Mouse (Mus musculus) hindbrain, postnatal 0 days (tissue): Measurements from ENCODE around the gene Ets1. TPM values are rescaled to one million over a fixed set of nuclear protein-coding genes. Genes with fewer than 3 reads are reported as not detected.

Experiments
- ATAC-seq: fragments of 200-750 bp; cut with Nextera tagmentation; 2 replicates; pipeline ENCODE4 v1.8.0; 2017; ENCODE audit warnings: mild to moderate bottlenecking, moderate TSS enrichment, moderate library complexity
- DNase-seq: peaks from one replicate; pipeline ENCODE4 v3.0.0-alpha.2; 2015; ENCODE audit warnings: low spot score
- H3K27ac ChIP-seq: fragments of 300-500 bp; sonication (generic); 2 replicates; pipeline ENCODE4 v1.5.1; 2014; ENCODE audit warnings: mild to moderate bottlenecking
- H3K27me3 ChIP-seq: fragments of 300-500 bp; sonication (generic); 2 replicates; pipeline ENCODE4 v1.6.1; 2014; ENCODE audit warnings: low read length, mixed read lengths; ENCODE audit not compliant: insufficient read depth
- H3K36me3 ChIP-seq: fragments of 300-500 bp; sonication (generic); 2 replicates; pipeline ENCODE4 v1.6.1; 2014; ENCODE audit warnings: low read length, mixed read lengths; ENCODE audit not compliant: insufficient read depth
- H3K4me1 ChIP-seq: fragments of 300-500 bp; sonication (generic); 2 replicates; pipeline ENCODE4 v1.6.1; 2014; ENCODE audit warnings: antibody characterized with exemption, low read length, mixed read lengths; ENCODE audit not compliant: insufficient read depth
- H3K4me2 ChIP-seq: fragments of 300-500 bp; sonication (generic); 2 replicates; pipeline ENCODE4 v1.6.1; 2014; ENCODE audit warnings: low read depth, mild to moderate bottlenecking, low read length, moderate library complexity, mixed read lengths
- H3K4me3 ChIP-seq: fragments of 300-500 bp; sonication (generic); 2 replicates; pipeline ENCODE4 v1.5.1; 2014; ENCODE audit warnings: low read length
- H3K9ac ChIP-seq: fragments of 300-500 bp; sonication (generic); replicated peaks from 2 replicates; pipeline ENCODE4 v1.6.1; 2014; ENCODE audit warnings: mild to moderate bottlenecking, low read length, moderate library complexity, mixed read lengths
- H3K9me3 ChIP-seq: fragments of 300-500 bp; sonication (generic); 2 replicates; pipeline ENCODE4 v1.6.1; 2016; ENCODE audit warnings: low read length, mixed read lengths
- CTCF ChIP-seq: IDR thresholded peaks from 2 replicates; pipeline ENCODE4 v1.5.1; 2016; ENCODE audit warnings: antibody characterized with exemption, control low read depth, low read depth
- WGBS: fragments of 180-500 bp; shearing (Covaris S2); extraction: QIAGEN DNeasy Blood & Tissue Kit; methylation state at CpG from one replicate; pipeline ENCODE4 v1.1.7; 2014; 5-methylcytosine and 5-hydroxymethylcytosine counted together
- polyA plus RNA-seq: library from polyadenylated mRNA; unstranded; fragments of >200 nt; fragmentation: Nextera tagmentation; extraction: Ambion mirVana; gene quantifications from 2 replicates; pipeline ENCODE4 v1.2.1, GENCODE M21; 2015
- total RNA-seq: library from RNA; depleted of rRNA; stranded (reverse); fragments of >200 nt; gene quantifications from 2 replicates; pipeline ENCODE4 v1.2.3, GENCODE M21; 2014

Gene Ets1
- total and polyA plus RNA-seq, 2 experiments from 2014 or later: 9.9 to 14.0 TPM

DNA sequence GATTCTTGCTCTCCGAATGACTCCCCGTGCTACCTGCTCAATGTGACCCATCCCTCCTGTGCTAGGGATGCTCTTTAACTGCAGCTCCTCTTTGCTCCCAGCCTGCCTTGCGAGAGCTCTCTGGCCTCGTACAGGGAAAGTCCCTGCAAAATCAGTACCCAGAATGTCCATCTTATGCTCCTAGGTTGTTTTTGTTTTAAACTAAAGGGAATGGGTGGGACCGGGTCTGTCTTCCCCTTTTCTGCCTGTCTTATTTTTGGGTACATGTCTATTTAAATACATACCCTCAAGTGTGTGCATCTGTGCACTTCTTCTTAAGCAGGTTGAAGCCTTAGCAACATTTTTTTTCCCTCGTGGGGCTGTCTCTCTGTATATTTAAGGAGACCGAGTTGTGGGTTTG lies 99.0 kb downstream of the Ets1 start:
- ATAC-seq: no peak
- H3K36me3 ChIP-seq: no peaks in the 10 kb centered on the region
- H3K9me3 ChIP-seq: no peaks in the 10 kb centered on the region
- H3K4me2 ChIP-seq: no peak overlapping the region
- no peak overlapping the region for H3K9ac ChIP-seq
- H3K4me1 ChIP-seq: no peaks in the 10 kb centered on the region
- no peak overlapping the region for H3K27ac ChIP-seq
- WGBS: 94% methylated on average over 7 of the region's 7 CpGs
- H3K4me3 ChIP-seq: no peak overlapping the region
- DNase-seq: no peak
- H3K27me3 ChIP-seq: no peaks in the 10 kb centered on the region
- no peak for TF ChIP-seq CTCF

DNA sequence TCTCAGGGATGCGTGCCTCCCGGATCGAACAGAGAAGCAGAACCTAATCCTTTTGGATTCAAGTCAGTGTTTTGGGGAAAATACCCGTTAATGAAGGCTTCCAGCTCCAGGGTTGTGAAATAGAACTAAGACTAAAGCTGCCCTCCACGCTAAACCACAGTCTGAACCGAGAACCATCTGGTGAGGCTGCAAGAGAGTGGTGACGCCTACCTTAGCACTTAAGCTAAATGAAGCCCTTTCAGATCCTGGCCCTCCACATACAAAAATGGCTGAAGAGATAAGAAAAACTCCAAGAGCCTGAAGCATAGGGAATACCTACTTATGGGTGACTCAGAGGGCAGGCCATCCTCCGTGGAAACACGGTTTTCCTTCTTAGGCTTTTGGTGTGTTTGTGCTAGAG lies 100.0 kb downstream of the Ets1 start:
- no peaks in the 10 kb centered on the region for H3K4me1 ChIP-seq
- no peak overlapping the region for H3K4me3 ChIP-seq
- DNase-seq: no peak
- no peak overlapping the region for H3K27ac ChIP-seq
- ATAC-seq: no peak
- no peak overlapping the region for H3K9ac ChIP-seq
- no peaks in the 10 kb centered on the region for H3K36me3 ChIP-seq
- H3K4me2 ChIP-seq: no peak overlapping the region
- 91% methylated on average over 9 of the region's 9 CpGs for WGBS
- H3K27me3 ChIP-seq: no peaks in the 10 kb centered on the region
- no peak for TF ChIP-seq CTCF
- no peaks in the 10 kb centered on the region for H3K9me3 ChIP-seq

GRCm38 (mm10) chr9:32739988-32740387 lies 104.0 kb downstream of the Ets1 start:
- H3K36me3 ChIP-seq: no peaks in the 10 kb centered on the region
- TF ChIP-seq CTCF: no peak
- WGBS: 90% methylated on average over 4 of the region's 4 CpGs

DNA sequence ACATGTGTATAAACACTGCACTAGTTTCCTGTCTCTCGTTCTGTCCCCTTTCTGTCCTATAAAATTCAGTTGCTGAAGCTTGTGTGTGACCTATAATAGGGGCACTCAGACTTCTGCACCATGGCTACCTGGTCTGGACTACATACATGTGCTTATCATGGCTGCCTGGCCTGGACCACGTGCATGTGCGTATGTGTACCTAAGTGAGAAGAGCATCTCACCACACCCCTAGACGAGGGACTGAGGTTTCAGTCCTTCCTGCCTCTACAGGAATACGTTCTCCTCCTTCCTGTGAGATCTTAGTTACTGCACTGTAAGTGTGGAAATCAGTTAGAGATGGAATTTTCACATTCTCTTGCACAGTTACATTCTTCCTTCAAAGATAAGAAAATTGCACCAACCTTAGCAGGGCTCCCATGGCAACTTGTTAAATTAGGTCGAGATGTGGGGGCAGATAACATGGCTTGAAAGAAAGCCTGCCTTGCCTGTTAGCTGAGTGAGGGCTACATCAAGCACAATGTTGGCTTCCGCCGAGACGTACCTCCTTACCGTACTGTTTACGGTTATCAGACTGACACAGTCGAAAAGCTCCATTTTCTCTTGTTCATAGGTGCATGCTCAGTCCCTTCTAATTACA lies 104.8 kb downstream of the Ets1 start:
- no peaks in the 10 kb centered on the region for H3K9me3 ChIP-seq
- WGBS: 83% methylated on average over 12 of the region's 12 CpGs
- H3K4me1 ChIP-seq: no peaks in the 10 kb centered on the region
- H3K9ac ChIP-seq: no peak overlapping the region
- no peak overlapping the region for H3K4me2 ChIP-seq
- ATAC-seq: no peak
- no peaks in the 10 kb centered on the region for H3K36me3 ChIP-seq
- no peak for TF ChIP-seq CTCF
- no peak overlapping the region for H3K27ac ChIP-seq
- no peaks in the 10 kb centered on the region; the same call in 1 of the 2 replicates for H3K27me3 ChIP-seq
- H3K4me3 ChIP-seq: no peak overlapping the region
- DNase-seq: no peak

More at GRCm38 (mm10) chr9:32739988-32740387, 104.0 kb downstream of the Ets1 start:
- Histone ChIP-seq H3K4me1 (no peaks in the 10 kb centered on the region), H3K27me3 (no peaks in the 10 kb centered on the region; the same call in 1 of the 2 replicates), H3K9ac (no peak overlapping the region), H3K4me2 (no peak overlapping the region), H3K27ac (no peak overlapping the region), H3K4me3 (no peak overlapping the region), H3K9me3 (no peaks in the 10 kb centered on the region)
- DNase-seq (no peak), ATAC-seq (no peak)

DNA sequence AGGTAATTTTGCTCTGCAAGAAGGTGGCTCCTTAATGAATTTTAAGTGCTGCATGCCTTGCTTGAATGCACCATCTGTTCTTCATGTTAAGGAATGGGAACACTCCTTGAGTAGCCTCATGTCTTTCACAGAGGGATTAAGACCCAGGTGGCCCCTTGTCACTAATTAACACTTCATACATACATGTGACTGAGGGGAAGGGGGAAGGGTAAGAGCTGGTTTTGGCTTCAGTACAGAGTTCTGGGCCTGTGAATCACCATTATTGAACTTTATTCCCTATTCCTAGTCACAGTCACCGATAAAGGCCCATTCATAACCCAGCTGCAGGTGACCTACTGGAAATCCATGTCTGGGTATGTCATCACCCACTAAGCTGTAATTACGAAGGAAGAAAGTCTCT lies 105.7 kb downstream of the Ets1 start:
- no peaks in the 10 kb centered on the region; the same call in 1 of the 2 replicates for H3K27me3 ChIP-seq
- H3K9me3 ChIP-seq: no peaks in the 10 kb centered on the region
- H3K4me3 ChIP-seq: no peak overlapping the region
- H3K4me1 ChIP-seq: no peaks in the 10 kb centered on the region
- no peaks in the 10 kb centered on the region for H3K36me3 ChIP-seq
- H3K27ac ChIP-seq: no peak overlapping the region
- no peak overlapping the region for H3K9ac ChIP-seq
- no peak overlapping the region for H3K4me2 ChIP-seq
- no peak for ATAC-seq
- 83% methylated on average over 2 of the region's 2 CpGs for WGBS
- no peak for TF ChIP-seq CTCF
- no peak for DNase-seq

DNA sequence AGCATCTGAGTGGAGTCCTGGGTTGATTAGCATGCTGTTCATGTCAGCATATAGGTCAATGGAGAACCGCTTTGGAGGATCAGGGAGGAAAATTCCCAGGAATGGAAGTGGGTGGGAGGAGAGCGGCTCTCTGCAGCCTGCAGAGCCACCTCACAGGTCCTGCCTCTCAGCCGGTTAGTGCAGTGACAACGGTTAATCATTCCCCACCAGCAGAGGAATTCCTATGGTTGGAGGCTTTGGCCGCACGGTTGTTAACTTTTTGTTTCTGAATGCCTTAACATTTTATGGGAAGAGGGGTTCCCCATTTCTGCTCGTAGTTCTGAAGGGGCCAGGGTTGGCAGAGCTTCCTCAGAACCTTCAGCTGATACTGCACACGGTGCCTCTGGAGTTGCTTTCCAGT lies 107.1 kb downstream of the Ets1 start:
- DNase-seq (no peak), ATAC-seq (no peak)
- Histone ChIP-seq H3K27ac (no peak overlapping the region), H3K9ac (no peak overlapping the region), H3K4me3 (no peak overlapping the region), H3K4me2 (no peak overlapping the region), H3K36me3 (no peaks in the 10 kb centered on the region), H3K9me3 (no peaks in the 10 kb centered on the region), H3K4me1 (no peaks in the 10 kb centered on the region), H3K27me3 (no peaks in the 10 kb centered on the region; the same call in 1 of the 2 replicates)
- WGBS: 61% methylated on average over 8 of the region's 8 CpGs
- TF ChIP-seq CTCF: no peak

GRCm38 (mm10) chr9:32743642-32744161 lies 107.7 kb downstream of the Ets1 start:
- Histone ChIP-seq H3K9ac (no peak overlapping the region), H3K9me3 (no peaks in the 10 kb centered on the region), H3K4me3 (no peak overlapping the region), H3K4me1 (no peaks in the 10 kb centered on the region), H3K36me3 (no peaks in the 10 kb centered on the region), H3K27ac (no peak overlapping the region), H3K27me3 (no peaks in the 10 kb centered on the region; the same call in 1 of the 2 replicates), H3K4me2 (no peak overlapping the region)
- ATAC-seq: no peak
- DNase-seq: no peak
- TF ChIP-seq CTCF: no peak
- WGBS: 72% methylated on average over 9 of the region's 9 CpGs
